Mouse (Mus musculus): Measurements from ENCODE around the gene Mtcp1. TPM values are rescaled to one million over a fixed set of nuclear protein-coding genes. Genes with fewer than 3 reads are reported as not detected.

Mtcp1 gene
- polyA plus RNA-seq, 1 experiment from 2014 or later, result 9.8 TPM

Other genes starting within 250 kb of the Mtcp1 start
- 44.2 and 53.7 TPM in 2 replicates for gene Fundc2, start 34.2 kb downstream of the Mtcp1 start, polyA plus RNA-seq (2016; fragmentation: Nextera tagmentation; extraction: Ambion mirVana)
- gene F8, start 34.0 kb downstream of the Mtcp1 start, polyA plus RNA-seq (2016; fragmentation: Nextera tagmentation; extraction: Ambion mirVana), result 1.5 and 1.8 TPM in 2 replicates
- 22.5 and 23.9 TPM in 2 replicates for gene Cmc4, start within 50 bp of the Mtcp1 start, polyA plus RNA-seq (2016; fragmentation: Nextera tagmentation; extraction: Ambion mirVana)
- 50.1 and 53.4 TPM in 2 replicates for gene Brcc3, start within 50 bp of the Mtcp1 start, polyA plus RNA-seq (2016; fragmentation: Nextera tagmentation; extraction: Ambion mirVana)
- gene Vbp1, start 97.7 kb upstream of the Mtcp1 start, polyA plus RNA-seq (2016; fragmentation: Nextera tagmentation; extraction: Ambion mirVana), result 252 and 271 TPM in 2 replicates
- 19.9 and 20.3 TPM in 2 replicates for gene Rab39b, start 161.6 kb upstream of the Mtcp1 start, polyA plus RNA-seq (2016; fragmentation: Nextera tagmentation; extraction: Ambion mirVana)

All from hindbrain, embryonic 12.5 days (tissue).